Mouse (Mus musculus): ENCODE data around the gene Gm4969. TPM values are rescaled to one million over a fixed set of nuclear protein-coding genes. Genes with fewer than 3 reads are reported as not detected.

The Gm4969 gene
- polyA plus RNA-seq, 1 experiment from 2014 or later: 2.0 TPM

- Histone ChIP-seq H3K4me3 (replicated peaks; ENCODE audit: low read depth, low read length) (peak overlapping the region; percentile 76), H3K27ac (peak overlapping the region; percentile 96), H3K27me3 (ENCODE audit: insufficient read depth, low read length) (no peaks in the 10 kb centered on the region), H3K4me2 (ENCODE audit: low read length) (peak overlapping the region; percentile 92), H3K9ac (ENCODE audit: low read depth, low read length) (peak overlapping the region; percentile 86), H3K36me3 (ENCODE audit: insufficient read depth, low read length) (0 out of 2 replicates have a peak, but pooled peaks cover 4% of the 10 kb centered on the region), H3K9me3 (replicated peaks; ENCODE audit: low read length) (no peaks in the 10 kb centered on the region), H3K4me1 (replicated peaks; ENCODE audit: insufficient read depth, low read length) (peaks cover 20% of the 10 kb centered on the region)
- TF ChIP-seq CTCF (IDR thresholded peaks at IDR 0.05; ENCODE audit: low read depth): no peak
- ATAC-seq (replicated peaks; ENCODE audit: low FRiP score, low read depth) (peak; percentile 80), DNase-seq (ENCODE audit: low spot score) (peak; percentile 99)
- WGBS: under 1% methylated on average over 45 of the region's 45 CpGs
These were observed 24.4 kb downstream of the Gm4969 start for GRCm38 (mm10) chr7:19093537-19094385.

- peaks cover 20% of the 10 kb centered on the region for H3K4me1 ChIP-seq (replicated peaks; ENCODE audit: insufficient read depth, low read length)
- H3K36me3 ChIP-seq (ENCODE audit: insufficient read depth, low read length): peaks cover 6% of the 10 kb centered on the region; the same call in 1 of the 2 replicates
- H3K4me2 ChIP-seq (ENCODE audit: low read length): peak overlapping the region; percentile 92
- peak; percentile 87 for TF ChIP-seq CTCF (IDR thresholded peaks at IDR 0.05; ENCODE audit: low read depth)
- H3K4me3 ChIP-seq (replicated peaks; ENCODE audit: low read depth, low read length): peak overlapping the region; percentile 76
- H3K27ac ChIP-seq: peak overlapping the region; percentile 55
- WGBS: 1% methylated on average over 12 of the region's 15 CpGs
- peak; percentile 82 for DNase-seq (ENCODE audit: low spot score)
- no peaks in the 10 kb centered on the region for H3K9me3 ChIP-seq (replicated peaks; ENCODE audit: low read length)
- H3K27me3 ChIP-seq (ENCODE audit: insufficient read depth, low read length): no peaks in the 10 kb centered on the region
- ATAC-seq (replicated peaks; ENCODE audit: low FRiP score, low read depth): peak; percentile 56
- H3K9ac ChIP-seq (ENCODE audit: low read depth, low read length): peak overlapping the region; percentile 25; the same call in 1 of the 2 replicates
These were observed 25.0 kb downstream of the Gm4969 start for GRCm38 (mm10) chr7:19093174-19093521.

- DNase-seq (ENCODE audit: low spot score): peak; percentile 79
- peak overlapping the region; percentile 25 for H3K9ac ChIP-seq (ENCODE audit: low read depth, low read length)
- H3K4me1 ChIP-seq (replicated peaks; ENCODE audit: insufficient read depth, low read length): peaks cover 20% of the 10 kb centered on the region
- peak; percentile 52 for ATAC-seq (replicated peaks; ENCODE audit: low FRiP score, low read depth)
- peak overlapping the region; percentile 38 for H3K27ac ChIP-seq
- no peak for TF ChIP-seq CTCF (IDR thresholded peaks at IDR 0.05; ENCODE audit: low read depth)
- 9% methylated on average over 38 of the region's 38 CpGs for WGBS
- H3K4me2 ChIP-seq (ENCODE audit: low read length): peak overlapping the region; percentile 92
- H3K27me3 ChIP-seq (ENCODE audit: insufficient read depth, low read length): no peaks in the 10 kb centered on the region
- H3K9me3 ChIP-seq (replicated peaks; ENCODE audit: low read length): no peaks in the 10 kb centered on the region
- peaks cover 10% of the 10 kb centered on the region; the same call in 1 of the 2 replicates for H3K36me3 ChIP-seq (ENCODE audit: insufficient read depth, low read length)
- H3K4me3 ChIP-seq (replicated peaks; ENCODE audit: low read depth, low read length): peak overlapping the region; percentile 76
These were observed 25.6 kb downstream of the Gm4969 start for GRCm38 (mm10) chr7:19092381-19093173.

GRCm38 (mm10) chr7:19091913-19092312, 26.3 kb downstream of the Gm4969 start:
- ATAC-seq (replicated peaks; ENCODE audit: low FRiP score, low read depth) (no peak), DNase-seq (ENCODE audit: low spot score) (no peak)
- peaks cover 10% of the 10 kb centered on the region; the same call in 1 of the 2 replicates for H3K36me3 ChIP-seq (ENCODE audit: insufficient read depth, low read length)
- H3K9ac ChIP-seq (ENCODE audit: low read depth, low read length): peak overlapping the region; percentile 25; the same call in 1 of the 2 replicates
- H3K27ac ChIP-seq: no peak overlapping the region
- H3K4me3 ChIP-seq (replicated peaks; ENCODE audit: low read depth, low read length): no peak overlapping the region
- no peaks in the 10 kb centered on the region for H3K9me3 ChIP-seq (replicated peaks; ENCODE audit: low read length)
- WGBS: 48% methylated on average over 16 of the region's 17 CpGs
- no peaks in the 10 kb centered on the region for H3K27me3 ChIP-seq (ENCODE audit: insufficient read depth, low read length)
- TF ChIP-seq CTCF (IDR thresholded peaks at IDR 0.05; ENCODE audit: low read depth): no peak
- peak overlapping the region; percentile 92 for H3K4me2 ChIP-seq (ENCODE audit: low read length)
- peaks cover 20% of the 10 kb centered on the region for H3K4me1 ChIP-seq (replicated peaks; ENCODE audit: insufficient read depth, low read length)

- WGBS: 42% methylated on average over 10 of the region's 10 CpGs
- peak; percentile 76 for TF ChIP-seq CTCF (IDR thresholded peaks at IDR 0.05; ENCODE audit: low read depth)
- H3K9ac ChIP-seq (ENCODE audit: low read depth, low read length): no peak overlapping the region
- DNase-seq (ENCODE audit: low spot score) (peak; percentile 73), ATAC-seq (replicated peaks; ENCODE audit: low FRiP score, low read depth) (no peak)
- H3K27me3 ChIP-seq (ENCODE audit: insufficient read depth, low read length): no peaks in the 10 kb centered on the region
- H3K36me3 ChIP-seq (ENCODE audit: insufficient read depth, low read length): peaks cover 10% of the 10 kb centered on the region; the same call in 1 of the 2 replicates
- no peak overlapping the region for H3K27ac ChIP-seq
- H3K4me1 ChIP-seq (replicated peaks; ENCODE audit: insufficient read depth, low read length): peaks cover 34% of the 10 kb centered on the region
- no peak overlapping the region for H3K4me2 ChIP-seq (ENCODE audit: low read length)
- H3K9me3 ChIP-seq (replicated peaks; ENCODE audit: low read length): no peaks in the 10 kb centered on the region
- no peak overlapping the region for H3K4me3 ChIP-seq (replicated peaks; ENCODE audit: low read depth, low read length)
These were observed 29.4 kb downstream of the Gm4969 start for GRCm38 (mm10) chr7:19088813-19089212.

- 0 out of 2 replicates have a peak overlapping the region, but pooled peaks have one; percentile 51 for H3K4me2 ChIP-seq (ENCODE audit: low read length)
- H3K9me3 ChIP-seq (replicated peaks; ENCODE audit: low read length): no peaks in the 10 kb centered on the region
- H3K4me1 ChIP-seq (replicated peaks; ENCODE audit: insufficient read depth, low read length): peaks cover 42% of the 10 kb centered on the region
- H3K36me3 ChIP-seq (ENCODE audit: insufficient read depth, low read length): peaks cover 17% of the 10 kb centered on the region; the same call in 1 of the 2 replicates
- no peak for ATAC-seq (replicated peaks; ENCODE audit: low FRiP score, low read depth)
- no peak overlapping the region for H3K27ac ChIP-seq
- TF ChIP-seq CTCF (IDR thresholded peaks at IDR 0.05; ENCODE audit: low read depth): no peak
- H3K9ac ChIP-seq (ENCODE audit: low read depth, low read length): no peak overlapping the region
- no peaks in the 10 kb centered on the region for H3K27me3 ChIP-seq (ENCODE audit: insufficient read depth, low read length)
- WGBS: 71% methylated on average over 18 of the region's 18 CpGs
- DNase-seq (ENCODE audit: low spot score): no peak
- H3K4me3 ChIP-seq (replicated peaks; ENCODE audit: low read depth, low read length): no peak overlapping the region
These were observed 31.4 kb downstream of the Gm4969 start for GRCm38 (mm10) chr7:19086760-19087159.
